Mouse (Mus musculus) retina, embryonic 14.5 days (tissue): Measurements from ENCODE around the gene Slc25a17.

ENCODE experiments used
- DNase-seq: peaks from one replicate; pipeline ENCODE4 v3.0.0-alpha.2; 2015; ENCODE audit warnings: low spot score

Gene Slc25a17

DNA sequence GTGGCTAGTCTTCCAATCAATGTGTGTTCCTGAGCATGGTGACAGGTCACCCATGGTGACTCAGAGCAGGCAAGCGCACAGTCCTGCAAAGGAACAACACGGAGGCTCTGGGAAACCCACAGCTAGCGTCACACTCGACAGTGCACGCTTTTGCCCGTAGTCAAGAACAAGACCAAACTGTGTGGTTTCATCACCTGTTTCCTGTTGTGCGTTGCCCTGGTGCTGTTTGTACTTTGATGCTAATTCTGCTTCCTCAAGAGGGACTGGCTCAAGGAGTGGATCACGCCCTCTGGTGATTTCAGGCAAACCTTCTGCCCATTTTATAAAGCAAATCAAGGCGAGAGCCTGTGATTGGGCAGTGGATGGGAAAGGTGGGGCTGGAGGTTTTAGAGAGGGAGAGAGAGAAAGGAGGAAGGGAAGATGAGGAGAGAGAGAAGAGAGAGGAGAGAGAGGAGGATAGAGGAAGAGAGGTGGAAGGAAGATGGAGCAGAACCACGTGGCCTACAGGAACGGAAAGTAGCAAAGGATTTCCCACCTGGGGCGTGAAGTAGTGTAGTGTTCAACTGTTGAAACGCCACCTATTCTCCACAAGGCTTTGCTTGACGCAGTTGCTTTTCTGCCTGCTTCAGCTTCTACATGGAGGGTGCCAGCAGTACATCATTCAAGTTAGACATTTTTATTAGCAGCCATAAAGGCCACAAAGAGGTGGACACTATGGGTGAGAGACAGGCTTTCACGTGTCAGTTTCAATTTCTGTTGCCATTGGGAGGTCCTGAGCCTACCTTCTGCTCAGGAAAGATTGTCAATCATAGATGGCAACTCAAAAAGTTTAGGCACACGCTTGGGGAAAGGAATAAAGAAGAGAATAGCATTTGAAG, 59.2 kb downstream of the Slc25a17 start:
- no peak for DNase-seq

- DNase-seq: no peak
Observed at GRCm38 (mm10) chr15:81300520-81301069, 60.0 kb downstream of the Slc25a17 start.

DNA sequence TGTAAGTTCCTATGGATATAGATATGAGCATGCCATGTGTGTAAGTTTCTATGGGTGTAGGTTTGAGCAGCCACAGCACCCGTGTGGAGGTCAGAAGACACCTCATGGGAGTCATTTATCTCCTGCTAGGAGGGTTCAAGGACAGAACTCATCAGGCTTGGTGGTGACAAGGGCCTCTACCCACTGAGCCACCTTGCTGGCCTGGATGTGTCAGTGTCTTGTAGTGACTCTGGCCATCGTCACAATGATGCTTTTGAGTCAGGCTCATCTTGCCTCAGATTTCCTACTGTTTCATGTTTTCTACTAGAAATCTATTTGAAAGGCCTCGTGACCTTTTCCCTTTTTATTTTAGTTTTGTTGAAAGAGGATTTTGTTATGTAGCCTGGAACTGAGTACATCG, 61.1 kb downstream of the Slc25a17 start:
- DNase-seq: no peak

- no peak for DNase-seq
Observed at GRCm38 (mm10) chr15:81298213-81298612, 62.4 kb downstream of the Slc25a17 start.

DNA sequence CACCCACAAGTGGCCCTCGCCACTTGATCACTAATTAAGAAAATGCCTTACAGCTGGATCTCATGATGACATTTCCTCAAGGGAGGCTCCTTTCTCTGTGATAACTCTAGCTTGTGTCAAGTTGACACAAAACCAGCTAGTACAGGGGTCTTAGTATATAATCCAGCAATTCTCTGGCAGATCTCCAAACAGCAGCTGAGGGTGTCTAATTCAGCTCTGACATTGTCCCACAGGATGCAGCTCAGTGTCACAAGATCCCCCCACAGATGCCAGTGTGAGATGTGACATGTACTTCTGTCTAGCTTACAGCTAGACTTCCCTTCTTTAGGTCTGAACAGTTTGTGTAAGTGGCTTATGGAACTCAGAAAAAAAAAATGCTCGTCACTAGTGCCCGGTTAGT, 63.1 kb downstream of the Slc25a17 start:
- no peak for DNase-seq

GRCm38 (mm10) chr15:81294897-81295296, 65.7 kb downstream of the Slc25a17 start:
- DNase-seq: no peak

DNA sequence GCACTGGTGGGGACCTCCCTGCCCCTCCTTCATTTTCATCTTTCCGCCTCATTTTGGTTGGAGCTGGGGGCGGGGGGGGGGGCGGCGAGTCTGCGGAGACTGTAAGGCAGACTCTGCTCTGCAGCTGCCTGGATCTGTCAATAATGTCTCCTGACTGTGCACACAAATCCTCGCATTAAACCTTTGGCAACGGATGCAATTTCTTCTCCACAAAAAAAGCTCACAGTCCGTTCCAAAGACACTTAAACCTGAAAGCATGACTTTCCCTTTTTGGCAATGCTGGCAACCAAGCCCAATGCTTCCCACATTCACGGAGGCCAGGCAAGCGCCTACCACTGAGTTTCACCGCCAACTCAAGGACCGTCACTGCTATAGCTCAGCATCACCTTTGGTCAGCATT, 66.2 kb downstream of the Slc25a17 start:
- no peak for DNase-seq

GRCm38 (mm10) chr15:81290747-81291146, 69.9 kb downstream of the Slc25a17 start:
- no peak for DNase-seq

DNA sequence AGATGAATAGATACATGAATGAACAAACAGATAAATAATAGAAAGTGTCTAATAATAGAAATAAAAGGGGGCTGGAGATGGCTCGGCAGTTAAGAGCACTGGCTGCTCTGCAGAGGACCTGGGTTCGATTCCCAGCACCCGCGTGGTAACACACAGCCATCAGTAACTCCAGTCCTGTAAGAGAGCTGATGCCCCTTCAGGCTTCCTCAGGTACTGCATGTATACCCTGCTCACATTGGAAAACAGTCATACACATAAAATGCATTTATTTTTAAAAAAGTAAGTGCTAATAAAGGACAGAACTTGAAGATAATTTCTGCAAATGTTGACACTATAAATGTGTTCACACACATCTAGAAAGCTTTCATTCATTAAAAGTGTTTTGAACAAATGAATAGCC, 70.4 kb downstream of the Slc25a17 start:
- no peak for DNase-seq

DNA sequence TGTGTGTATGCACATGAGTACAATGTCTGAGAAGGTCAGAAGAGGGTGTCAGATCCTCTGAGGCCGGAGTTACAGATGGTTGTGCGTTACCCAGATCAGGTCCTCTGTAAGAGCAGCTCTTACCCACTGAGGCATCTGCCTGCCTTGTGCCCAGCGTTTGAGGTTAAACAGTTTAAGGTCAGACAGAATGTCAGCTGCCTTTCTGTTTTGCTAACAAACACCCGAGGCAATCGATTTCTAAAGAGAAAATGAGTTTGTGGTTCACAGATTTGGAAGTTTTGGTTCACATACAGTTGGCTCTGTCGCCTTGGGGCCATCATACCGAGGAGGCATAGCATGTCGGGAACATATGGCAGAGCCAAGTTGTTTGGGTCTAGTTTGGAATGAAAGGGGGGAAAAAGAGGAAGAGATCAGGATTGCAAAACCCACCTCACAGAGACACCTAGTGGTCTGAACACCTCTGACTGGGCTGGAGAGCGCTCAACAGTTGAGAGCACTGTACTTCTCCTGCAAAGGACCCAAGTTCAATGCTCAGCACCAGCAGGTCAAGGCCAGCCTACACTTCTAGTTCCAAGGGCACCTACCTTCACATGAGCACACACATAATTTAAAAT, 76.4 kb downstream of the Slc25a17 start:
- no peak for DNase-seq

DNA sequence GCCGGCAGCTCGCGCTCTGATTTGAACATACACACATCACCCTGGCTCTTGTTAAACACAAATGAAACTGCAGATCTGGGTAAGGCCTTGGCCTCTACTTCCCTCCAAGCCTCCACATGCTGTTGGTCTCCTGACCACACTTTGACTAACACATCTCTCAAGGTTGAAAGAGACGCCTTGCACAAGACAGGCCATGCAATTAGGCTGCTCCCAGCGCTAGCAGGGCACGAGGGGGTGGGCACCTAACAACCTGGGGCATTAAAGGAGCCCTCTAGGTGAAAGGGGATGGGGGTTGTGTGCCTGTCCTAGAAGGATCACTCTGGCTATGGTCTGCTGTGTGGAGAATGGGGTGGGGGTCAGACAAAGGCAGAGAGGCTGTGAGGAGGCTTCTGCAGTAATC, 81.9 kb downstream of the Slc25a17 start:
- no peak for DNase-seq

DNA sequence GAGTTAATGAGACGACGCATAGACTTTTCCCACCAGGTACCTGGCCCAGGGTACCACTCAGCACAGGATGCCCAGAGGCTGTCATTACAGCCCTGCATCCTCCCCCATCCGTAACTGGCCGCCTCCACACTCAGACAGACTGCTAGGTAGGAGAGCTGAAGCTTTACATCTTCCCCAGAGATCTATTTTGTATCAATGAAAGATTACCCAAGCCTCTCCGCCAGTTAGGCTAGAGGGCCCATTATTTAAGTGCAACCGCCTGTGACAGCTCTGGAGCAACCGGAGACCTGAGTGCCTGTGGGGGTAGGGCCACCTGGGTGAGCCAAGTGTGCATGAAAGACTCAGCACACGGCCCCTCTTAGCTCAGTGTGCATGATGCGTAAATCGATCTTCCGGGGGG, 82.7 kb downstream of the Slc25a17 start:
- peak; percentile 54 for DNase-seq

DNA sequence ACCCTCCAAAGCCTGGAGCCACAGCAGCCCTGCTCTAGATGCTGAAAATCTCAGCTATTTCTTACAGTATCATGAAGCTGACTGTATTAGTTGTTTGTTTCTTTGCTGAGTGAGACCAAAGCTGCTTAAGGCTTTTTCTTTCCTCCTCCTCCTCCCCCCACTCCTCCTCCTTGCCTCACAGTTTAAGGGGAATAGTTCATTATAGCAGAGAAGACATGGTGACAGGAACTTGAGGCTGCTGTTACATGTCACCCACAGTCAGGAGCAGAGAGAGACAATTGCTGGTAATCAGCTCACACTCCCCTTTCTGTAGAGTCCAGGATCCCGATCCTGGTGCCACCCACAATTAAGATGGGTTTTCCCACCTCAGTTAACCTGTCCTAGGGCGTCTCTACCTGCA, 87.3 kb downstream of the Slc25a17 start:
- no peak for DNase-seq

DNA sequence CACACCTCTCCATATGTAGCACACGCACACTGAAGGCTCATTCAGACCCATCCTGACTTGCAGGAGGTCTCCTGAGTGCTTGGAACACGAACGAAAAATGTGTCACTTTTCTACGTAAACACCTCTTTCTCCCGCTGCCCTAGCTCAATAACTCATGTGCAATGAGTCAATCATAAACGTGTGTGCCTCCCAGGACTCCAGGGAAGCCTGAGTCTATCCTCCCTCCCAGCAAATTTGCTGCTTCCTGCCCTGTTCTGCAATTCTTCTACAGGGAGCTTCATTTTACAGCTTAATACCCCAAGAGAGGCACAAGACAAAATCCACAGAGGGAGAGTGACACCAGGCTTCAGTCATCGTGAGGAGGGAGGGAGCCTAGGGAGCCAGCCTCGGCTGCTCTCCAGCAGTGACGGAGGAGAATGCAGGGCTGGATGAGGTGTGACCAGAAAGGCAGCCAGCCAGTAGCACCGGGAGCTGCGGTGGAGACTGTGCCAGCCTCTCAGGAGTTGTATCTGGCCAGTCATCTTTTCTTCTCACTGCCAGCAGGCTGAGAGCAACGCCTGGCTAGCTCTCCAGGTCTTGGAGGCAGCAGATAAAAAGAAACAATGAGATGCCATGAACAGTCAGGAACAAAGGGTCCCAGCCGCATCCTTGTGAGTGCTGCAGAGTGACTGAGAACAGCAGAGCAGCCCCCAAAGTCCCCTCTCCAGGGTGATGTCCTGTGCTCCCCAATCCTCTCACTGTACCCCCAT, 88.1 kb downstream of the Slc25a17 start:
- peak; percentile 43 for DNase-seq
